Mouse (Mus musculus) heart, postnatal 0 days (tissue): Measurements from ENCODE around the gene Rapgef2.

Experiments
- CTCF ChIP-seq: IDR thresholded peaks from 2 replicates; pipeline ENCODE4 v1.5.1; 2016; ENCODE audit warnings: antibody characterized with exemption, control low read depth, low read depth
- EP300 ChIP-seq: IDR thresholded peaks from 2 replicates; pipeline ENCODE4 v1.6.1; 2016; ENCODE audit warnings: antibody characterized with exemption, low read depth

GRCm38 (mm10) chr3:79287699-79288458, 1.6 kb upstream of the Rapgef2 start:
- TF ChIP-seq CTCF (no peak), EP300 (no peak)
